Mouse (Mus musculus) small intestine, adult 2 months (tissue): Measurements from ENCODE around the gene Krt87.

ENCODE experiments used
- CTCF ChIP-seq: fragments of 200-500 bp; IDR thresholded peaks from 2 replicates; pipeline ENCODE4 v1.5.1; 2012; ENCODE audit warnings: low read depth, mild to moderate bottlenecking, control low read depth, inconsistent platforms, low read length, moderate library complexity, mixed read lengths; ENCODE audit not compliant: insufficient replicate concordance, insufficient read length; ENCODE audit errors: extremely low read depth
- POLR2A ChIP-seq: fragments of 200-500 bp; IDR thresholded peaks from 2 replicates; pipeline ENCODE4 v1.6.1; 2012; ENCODE audit warnings: low read depth, mild to moderate bottlenecking, control low read depth, inconsistent platforms, low read length, moderate library complexity

DNA sequence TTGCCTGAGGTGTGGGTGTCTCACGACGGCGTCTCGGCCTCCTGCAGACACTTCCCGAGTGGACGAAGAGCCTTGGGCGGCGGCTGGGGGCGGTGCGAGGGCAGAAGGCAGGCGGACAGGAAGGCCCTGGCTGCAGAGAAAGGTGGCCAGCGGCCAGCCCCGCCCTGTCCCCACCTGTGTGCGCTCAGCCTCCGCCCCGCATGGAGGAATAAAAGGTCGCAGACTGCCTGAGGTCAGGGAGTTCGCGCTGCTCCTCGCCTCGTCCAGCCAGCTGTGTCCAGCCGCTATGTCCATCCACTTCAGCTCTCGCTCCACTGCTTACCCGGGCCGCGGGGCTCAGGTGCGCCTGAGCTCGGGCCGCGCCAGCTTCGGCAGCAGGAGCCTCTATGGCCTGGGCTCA is 26.4 kb downstream of the Krt87 start:
- no peak for TF ChIP-seq CTCF
- no peak; the same call in 1 of the 2 replicates for TF ChIP-seq POLR2A
